Mouse (Mus musculus) midbrain, embryonic 14.5 days (tissue): Measurements from ENCODE around the gene Itgbl1. TPM values are rescaled to one million over a fixed set of nuclear protein-coding genes. Genes with fewer than 3 reads are reported as not detected.
A peak's percentile ranks its signal among the peaks of the same experiment; 100 is the strongest.

Source experiments
- ATAC-seq: fragments of 200-750 bp; cut with Nextera tagmentation; 2 replicates; pipeline ENCODE4 v1.8.0; 2017; ENCODE audit warnings: moderate number of reproducible peaks, moderate library complexity; ENCODE audit not compliant: low FRiP score, low TSS enrichment
- DNase-seq: peaks from one replicate; pipeline ENCODE4 v3.0.0-alpha.2; 2015
- H3K27ac ChIP-seq: fragments of 300-500 bp; sonication (generic); replicated peaks from 2 replicates; pipeline ENCODE4 v1.5.1; 2014; ENCODE audit warnings: mild to moderate bottlenecking, low read depth, low read length, moderate library complexity
- H3K27me3 ChIP-seq: fragments of 300-500 bp; sonication (generic); 2 replicates; pipeline ENCODE4 v1.6.1; 2014; ENCODE audit warnings: low read length, control low read depth, mixed read lengths; ENCODE audit not compliant: control insufficient read depth, insufficient read depth
- H3K36me3 ChIP-seq: fragments of 300-500 bp; sonication (generic); 2 replicates; pipeline ENCODE4 v1.6.1; 2014; ENCODE audit warnings: low read length, control low read depth; ENCODE audit not compliant: control insufficient read depth, insufficient read depth
- H3K4me1 ChIP-seq: fragments of 300-500 bp; sonication (generic); 2 replicates; pipeline ENCODE4 v1.6.1; 2014; ENCODE audit warnings: mild to moderate bottlenecking, antibody characterized with exemption, low read length, control low read depth; ENCODE audit not compliant: control insufficient read depth, insufficient read depth
- H3K4me2 ChIP-seq: fragments of 300-500 bp; sonication (generic); 2 replicates; pipeline ENCODE4 v1.6.1; 2014; ENCODE audit warnings: mild to moderate bottlenecking, low read length, moderate library complexity
- H3K4me3 ChIP-seq: fragments of 300-500 bp; sonication (generic); replicated peaks from 2 replicates; pipeline ENCODE4 v1.5.1; 2014; ENCODE audit warnings: low read depth, low read length
- H3K9ac ChIP-seq: fragments of 300-500 bp; sonication (generic); replicated peaks from 2 replicates; pipeline ENCODE4 v1.6.1; 2014; ENCODE audit warnings: mild to moderate bottlenecking, low read length, moderate library complexity
- H3K9me3 ChIP-seq: fragments of 300-500 bp; sonication (generic); 2 replicates; pipeline ENCODE4 v1.6.1; 2016; ENCODE audit warnings: low read length, control low read depth, mixed read lengths; ENCODE audit not compliant: control insufficient read depth
- WGBS: fragments of 180-500 bp; shearing (Covaris S2); extraction: QIAGEN DNeasy Blood & Tissue Kit; methylation state at CpG from one replicate; pipeline ENCODE4 v1.1.7; 2014; 5-methylcytosine and 5-hydroxymethylcytosine counted together
- polyA plus RNA-seq: library from polyadenylated mRNA; unstranded; fragments of >200 nt; fragmentation: Nextera tagmentation; extraction: Ambion mirVana; gene quantifications from 2 replicates; pipeline ENCODE4 v1.2.1, GENCODE M21; 2014

Itgbl1 gene
- polyA plus RNA-seq, 1 experiment from 2014 or later: 3.9 TPM

DNA sequence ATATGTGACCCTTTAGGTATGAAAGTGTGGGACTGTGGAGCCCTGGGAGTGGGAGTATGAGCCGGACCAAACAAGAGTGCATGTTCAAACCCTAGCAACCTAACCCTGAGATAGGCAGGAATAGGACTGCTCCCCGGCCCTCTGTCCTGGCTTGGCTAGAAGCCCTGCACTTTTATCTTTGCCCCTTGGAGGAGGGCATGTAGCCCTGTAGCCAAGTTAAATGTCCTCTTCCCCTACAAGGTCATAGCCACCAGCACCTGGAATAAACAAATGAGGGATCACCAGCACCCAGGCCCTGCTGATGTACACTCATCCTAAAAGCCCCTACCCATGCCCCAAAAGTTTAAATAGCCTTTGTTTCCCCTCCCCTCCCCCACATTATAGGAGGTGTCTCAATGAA lies 18.3 kb downstream of the Itgbl1 start:
- DNase-seq: no peak
- H3K9me3 ChIP-seq: no peaks in the 10 kb centered on the region
- 0 out of 2 replicates have a peak, but pooled peaks have one; percentile 34 for ATAC-seq
- H3K36me3 ChIP-seq: no peaks in the 10 kb centered on the region
- no peak overlapping the region for H3K9ac ChIP-seq
- no peaks in the 10 kb centered on the region for H3K27me3 ChIP-seq
- H3K4me2 ChIP-seq: no peak overlapping the region
- H3K4me1 ChIP-seq: no peaks in the 10 kb centered on the region
- H3K27ac ChIP-seq: no peak overlapping the region
- no peak overlapping the region for H3K4me3 ChIP-seq
- WGBS: 83% methylated on average over 2 of the region's 2 CpGs

DNA sequence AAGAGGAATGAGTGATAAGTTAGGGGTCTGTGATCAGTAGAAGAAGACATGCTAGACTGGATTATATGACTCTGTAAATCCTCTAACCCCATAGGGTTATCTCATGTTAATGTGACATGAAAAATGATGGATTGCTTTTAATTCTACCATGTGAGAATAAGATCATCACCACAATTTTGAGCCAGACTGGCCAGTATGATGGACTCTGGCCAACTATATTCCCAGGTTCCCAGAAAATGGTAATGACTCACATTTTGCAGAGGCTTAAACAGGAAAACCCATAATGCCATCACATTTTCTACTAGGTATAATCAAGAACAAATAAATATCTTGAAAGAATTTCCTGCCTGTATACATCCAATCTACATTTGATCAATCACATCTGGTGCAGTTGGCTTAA lies 55.0 kb downstream of the Itgbl1 start:
- Histone ChIP-seq H3K27me3 (no peaks in the 10 kb centered on the region), H3K4me2 (no peak overlapping the region), H3K4me1 (no peaks in the 10 kb centered on the region), H3K4me3 (no peak overlapping the region), H3K9ac (no peak overlapping the region), H3K36me3 (no peaks in the 10 kb centered on the region), H3K9me3 (no peaks in the 10 kb centered on the region), H3K27ac (no peak overlapping the region)
- no peak for DNase-seq
- ATAC-seq: no peak

DNA sequence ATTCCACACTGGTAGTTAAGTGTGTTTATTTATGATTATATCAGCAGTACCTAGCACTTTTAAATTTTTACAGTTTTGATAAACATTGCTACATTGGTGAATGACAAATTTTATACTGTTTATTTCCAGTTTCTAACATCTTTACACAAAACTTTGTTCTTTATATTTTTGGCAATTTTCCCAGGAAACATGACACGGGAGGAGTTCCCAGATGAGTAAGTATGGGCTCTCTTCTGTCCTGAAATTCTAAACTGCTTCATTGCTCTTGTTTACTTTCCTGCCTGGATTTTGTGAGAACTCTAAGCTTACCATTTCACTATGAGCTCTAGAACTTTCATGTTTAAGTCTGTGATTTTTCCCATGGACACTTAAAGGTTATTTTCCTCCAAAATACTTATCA lies 82.3 kb downstream of the Itgbl1 start:
- no peak overlapping the region for H3K9ac ChIP-seq
- no peak for ATAC-seq
- H3K4me2 ChIP-seq: no peak overlapping the region
- H3K27ac ChIP-seq: no peak overlapping the region
- no peak overlapping the region for H3K4me3 ChIP-seq
- no peak for DNase-seq
- H3K36me3 ChIP-seq: no peaks in the 10 kb centered on the region
- H3K27me3 ChIP-seq: no peaks in the 10 kb centered on the region
- no peaks in the 10 kb centered on the region for H3K9me3 ChIP-seq
- 80% methylated on average over 1 of the region's 1 CpGs for WGBS
- H3K4me1 ChIP-seq: no peaks in the 10 kb centered on the region

DNA sequence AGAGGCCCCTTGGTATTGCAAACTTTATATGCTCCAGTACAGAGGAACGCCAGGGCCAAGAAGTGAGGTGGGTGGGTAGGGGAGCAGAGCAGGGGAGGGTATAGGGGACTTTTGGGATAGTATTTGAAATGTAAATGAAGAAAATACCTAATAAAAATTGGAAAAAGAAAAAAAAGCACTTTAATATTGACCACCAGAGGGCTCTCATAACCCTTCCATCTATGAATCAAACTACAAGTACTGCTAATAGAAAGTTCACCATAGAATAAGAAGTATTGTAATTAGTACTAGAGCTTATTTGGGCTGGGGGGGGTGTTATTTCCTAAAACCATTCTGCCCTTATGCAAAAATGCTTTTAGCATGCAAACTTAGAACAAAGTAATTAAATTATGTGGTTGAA lies 91.2 kb downstream of the Itgbl1 start:
- Histone ChIP-seq H3K4me2 (no peak overlapping the region), H3K4me3 (no peak overlapping the region), H3K27me3 (no peaks in the 10 kb centered on the region), H3K4me1 (no peaks in the 10 kb centered on the region), H3K27ac (no peak overlapping the region), H3K9me3 (no peaks in the 10 kb centered on the region), H3K9ac (no peak overlapping the region), H3K36me3 (no peaks in the 10 kb centered on the region)
- WGBS: 75% methylated on average over 1 of the region's 1 CpGs
- ATAC-seq: no peak
- peak; percentile 48 for DNase-seq

DNA sequence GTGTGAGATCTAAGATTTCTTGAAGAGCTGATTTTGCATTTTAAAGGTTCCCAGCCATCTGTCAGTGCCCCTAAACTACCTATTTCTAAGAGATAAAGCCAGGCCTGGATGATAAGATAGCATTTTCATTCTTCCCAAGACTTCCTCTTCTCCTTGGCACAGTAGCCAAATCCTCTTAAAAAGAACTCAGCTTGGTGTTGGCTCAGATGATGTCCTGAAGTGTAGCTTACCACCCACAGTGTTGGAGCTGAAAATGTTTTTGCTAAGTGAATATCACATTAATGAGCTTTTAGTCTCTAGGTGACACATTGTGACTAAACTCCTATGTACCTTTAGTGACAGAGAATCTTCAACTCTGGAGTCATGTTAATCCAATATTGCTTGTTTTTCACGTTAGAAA lies 99.8 kb downstream of the Itgbl1 start:
- Histone ChIP-seq H3K27ac (no peak overlapping the region), H3K36me3 (no peaks in the 10 kb centered on the region), H3K9ac (no peak overlapping the region), H3K4me3 (no peak overlapping the region), H3K27me3 (no peaks in the 10 kb centered on the region), H3K9me3 (no peaks in the 10 kb centered on the region), H3K4me2 (no peak overlapping the region), H3K4me1 (no peaks in the 10 kb centered on the region)
- no peak for ATAC-seq
- DNase-seq: no peak
- WGBS: 69% methylated on average over 1 of the region's 1 CpGs

DNA sequence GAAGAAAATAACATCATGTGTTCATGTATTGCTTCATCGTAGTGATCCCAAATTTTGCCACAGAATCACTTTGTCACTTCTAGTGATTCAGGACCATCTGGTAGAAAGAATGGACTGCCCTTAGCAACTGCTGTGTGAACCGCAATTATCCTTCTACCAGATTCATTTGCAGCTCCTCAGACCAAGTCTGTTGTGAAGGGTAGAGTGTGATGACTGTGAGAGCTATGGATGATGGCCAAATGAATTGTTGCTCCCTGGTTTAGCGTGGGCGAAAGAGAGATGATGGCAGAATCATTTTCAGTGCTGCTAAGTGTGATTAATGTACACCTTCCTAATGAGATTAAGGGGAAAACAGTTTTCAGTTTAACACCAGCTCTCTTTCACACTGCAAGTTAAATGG lies 100.3 kb downstream of the Itgbl1 start:
- no peak for ATAC-seq
- no peaks in the 10 kb centered on the region for H3K4me1 ChIP-seq
- no peak overlapping the region for H3K4me2 ChIP-seq
- no peak for DNase-seq
- H3K36me3 ChIP-seq: no peaks in the 10 kb centered on the region
- 95% methylated on average over 4 of the region's 4 CpGs for WGBS
- H3K4me3 ChIP-seq: no peak overlapping the region
- H3K27me3 ChIP-seq: no peaks in the 10 kb centered on the region
- no peak overlapping the region for H3K27ac ChIP-seq
- no peaks in the 10 kb centered on the region for H3K9me3 ChIP-seq
- no peak overlapping the region for H3K9ac ChIP-seq

DNA sequence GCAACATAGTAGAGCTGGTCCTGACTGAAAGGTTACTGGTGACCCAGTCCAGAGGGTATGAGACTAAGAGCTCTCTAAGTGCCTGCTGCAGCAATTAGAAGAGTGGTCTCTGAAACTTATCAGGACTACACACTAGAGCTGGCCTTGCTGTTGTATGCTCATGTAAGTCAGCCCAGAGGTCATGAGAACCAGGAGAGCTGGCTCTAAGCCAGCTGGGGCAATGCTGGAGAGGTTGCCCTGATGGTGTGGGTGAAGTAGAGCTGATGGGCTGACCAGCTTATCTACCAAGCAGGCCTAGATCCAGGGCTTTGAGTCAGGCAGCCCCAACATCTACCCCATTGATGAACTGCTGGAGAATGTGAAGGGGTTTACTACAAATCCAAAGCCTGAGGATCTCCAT lies 142.0 kb downstream of the Itgbl1 start:
- H3K27me3 ChIP-seq: no peaks in the 10 kb centered on the region
- H3K36me3 ChIP-seq: no peaks in the 10 kb centered on the region
- H3K4me3 ChIP-seq: no peak overlapping the region
- H3K9ac ChIP-seq: no peak overlapping the region
- DNase-seq (no peak), ATAC-seq (no peak)
- no peak overlapping the region for H3K27ac ChIP-seq
- H3K9me3 ChIP-seq: no peaks in the 10 kb centered on the region
- H3K4me2 ChIP-seq: no peak overlapping the region
- H3K4me1 ChIP-seq: no peaks in the 10 kb centered on the region

DNA sequence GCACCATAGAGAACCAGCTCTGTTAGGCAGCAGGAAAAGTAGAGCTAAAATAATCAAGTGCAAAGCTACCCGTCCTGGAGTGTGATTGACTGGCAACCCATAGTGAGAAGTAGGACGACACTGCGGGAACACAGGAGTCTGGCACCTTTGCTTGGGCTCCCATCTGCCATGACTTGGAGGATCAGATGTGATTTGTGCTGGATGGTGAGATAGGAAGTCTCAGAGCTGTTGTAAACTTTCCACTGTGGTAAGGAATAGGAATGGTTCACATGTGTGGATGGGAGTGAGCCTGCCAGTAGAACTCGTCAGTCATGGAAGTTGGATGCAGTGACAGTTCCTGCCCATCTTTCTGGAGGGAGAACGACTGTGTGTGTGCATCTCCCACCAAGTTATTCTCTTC lies 177.9 kb downstream of the Itgbl1 start:
- no peak for ATAC-seq
- no peak overlapping the region for H3K9ac ChIP-seq
- 85% methylated on average over 5 of the region's 5 CpGs for WGBS
- DNase-seq: no peak
- no peaks in the 10 kb centered on the region for H3K4me1 ChIP-seq
- no peak overlapping the region for H3K4me2 ChIP-seq
- no peaks in the 10 kb centered on the region for H3K9me3 ChIP-seq
- H3K27ac ChIP-seq: no peak overlapping the region
- H3K4me3 ChIP-seq: no peak overlapping the region
- H3K36me3 ChIP-seq: no peaks in the 10 kb centered on the region
- no peaks in the 10 kb centered on the region for H3K27me3 ChIP-seq

DNA sequence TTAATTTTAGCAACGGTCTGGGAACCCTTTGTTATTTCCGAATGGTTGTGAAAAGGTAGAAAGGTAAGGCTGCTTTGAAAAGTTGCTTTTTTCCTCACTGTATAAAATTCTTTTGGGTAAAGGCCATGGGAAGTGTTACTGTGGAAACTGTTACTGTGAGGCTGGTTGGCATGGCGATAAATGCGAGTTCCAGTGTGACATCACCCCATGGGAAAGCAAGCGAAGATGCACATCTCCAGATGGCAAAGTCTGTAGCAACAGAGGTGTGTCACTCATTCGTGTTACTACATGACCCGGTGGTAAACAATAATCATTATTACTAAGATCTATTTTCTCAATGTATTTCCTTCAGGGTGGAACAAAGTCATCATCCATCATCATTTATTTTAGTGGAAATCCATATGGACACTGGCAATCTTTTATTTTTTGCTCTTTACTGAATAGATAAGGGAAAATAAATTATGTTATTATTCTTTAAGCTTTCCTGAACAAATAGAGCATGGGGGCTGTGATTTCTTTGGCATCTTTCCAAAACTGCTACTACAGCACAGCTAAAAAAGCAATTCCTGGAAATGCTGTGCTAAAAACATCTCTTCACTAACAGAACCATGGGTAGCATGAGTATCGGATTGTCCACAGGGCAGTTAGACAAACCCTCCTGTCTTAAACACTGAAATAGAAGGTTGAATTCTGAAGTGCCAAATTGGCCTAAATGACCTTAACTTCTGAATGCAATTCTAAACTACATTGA lies 184.1 kb downstream of the Itgbl1 start:
- WGBS: 63% methylated on average over 8 of the region's 8 CpGs
- H3K9ac ChIP-seq: no peak overlapping the region
- H3K27ac ChIP-seq: no peak overlapping the region
- DNase-seq (peak; percentile 59), ATAC-seq (peak; percentile 64; the same call in 1 of the 2 replicates)
- no peaks in the 10 kb centered on the region for H3K27me3 ChIP-seq
- peaks cover 6% of the 10 kb centered on the region; the same call in 1 of the 2 replicates for H3K4me1 ChIP-seq
- no peak overlapping the region for H3K4me3 ChIP-seq
- H3K36me3 ChIP-seq: no peaks in the 10 kb centered on the region
- H3K9me3 ChIP-seq: no peaks in the 10 kb centered on the region
- H3K4me2 ChIP-seq: no peak overlapping the region
